Mouse (Mus musculus) testis, adult 2 months (tissue): ENCODE data around the gene Trpm8.

ENCODE experiments used
- CTCF ChIP-seq: fragments of 200-500 bp; IDR thresholded peaks from 2 replicates; pipeline ENCODE4 v1.5.1; 2012; ENCODE audit warnings: low read depth, mild to moderate bottlenecking, inconsistent platforms, low read length, moderate library complexity; ENCODE audit not compliant: control insufficient read depth, insufficient read depth, insufficient replicate concordance
- POLR2A ChIP-seq: fragments of 200-500 bp; IDR thresholded peaks from 2 replicates; pipeline ENCODE4 v1.6.1; 2012; ENCODE audit warnings: low read depth, mild to moderate bottlenecking, inconsistent platforms, low read length, moderate library complexity; ENCODE audit not compliant: control insufficient read depth

DNA sequence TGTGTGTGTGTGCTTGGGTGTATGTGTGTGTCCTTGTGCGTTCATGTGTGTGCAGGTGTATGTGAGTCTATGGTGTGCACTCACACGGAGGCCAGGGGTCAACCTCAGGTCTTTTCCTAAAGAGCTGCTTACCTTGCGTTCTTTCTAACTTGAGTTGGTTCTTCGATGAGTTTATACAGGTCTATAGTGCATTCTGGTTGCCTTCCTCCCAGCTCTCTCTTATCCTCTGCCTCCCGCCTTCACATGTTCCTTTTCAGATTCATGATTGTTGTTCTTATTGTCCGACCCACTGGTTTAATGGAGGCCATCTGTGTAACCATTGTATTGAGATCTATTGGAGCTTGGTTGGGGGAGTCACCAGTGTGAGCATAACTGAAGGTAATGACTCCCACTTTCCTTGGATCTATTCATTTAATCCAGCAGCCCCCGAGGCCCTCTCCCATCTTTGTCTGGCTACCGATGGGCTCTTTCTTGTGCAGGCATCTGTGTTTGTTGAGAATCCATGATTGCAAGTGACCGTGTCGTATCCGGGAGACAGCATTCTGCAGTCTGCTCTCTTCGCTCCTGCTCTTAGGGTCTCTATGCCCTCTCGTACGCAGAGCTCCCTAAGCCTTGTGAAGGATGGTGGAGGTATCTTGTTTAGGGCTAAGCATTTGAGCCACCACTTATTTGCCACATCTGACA, 24.7 kb downstream of the Trpm8 start:
- TF ChIP-seq POLR2A (no peak), CTCF (no peak)
